Mouse (Mus musculus): ENCODE data around the gene Klhdc2. TPM values are rescaled to one million over a fixed set of nuclear protein-coding genes. Genes with fewer than 3 reads are reported as not detected.

The Klhdc2 gene
- polyA plus RNA-seq, 1 experiment from 2014 or later: 157 TPM

DNA sequence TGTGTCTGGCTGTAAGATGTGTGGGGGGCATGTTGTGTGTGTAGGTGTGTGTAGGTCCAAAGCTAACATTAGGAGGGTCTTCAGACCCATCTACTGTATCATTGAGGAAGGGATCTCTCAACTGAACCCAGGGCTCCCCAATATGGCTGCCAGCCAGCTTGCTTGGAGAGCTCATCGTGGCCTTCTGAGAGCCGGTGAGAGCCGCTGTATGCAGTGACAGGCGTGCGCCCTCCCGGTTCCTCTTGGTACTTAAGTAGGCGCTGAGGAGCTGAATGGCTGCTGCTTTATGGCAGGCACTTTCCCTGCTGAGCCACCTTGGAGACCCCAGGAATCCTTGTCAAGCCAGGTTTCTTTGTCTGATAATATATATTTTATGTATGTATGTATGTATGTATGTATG is 9.9 kb downstream of the Klhdc2 start:
- no peak overlapping the region for H3K4me2 ChIP-seq
- no peak overlapping the region for H3K9ac ChIP-seq (ENCODE audit: low read depth, low read length)
- WGBS (ENCODE audit: insufficient replicate concordance): 93% methylated on average over 7 of the region's 7 CpGs
- H3K27me3 ChIP-seq (ENCODE audit: control insufficient read depth, insufficient read depth, low read length): no peaks in the 10 kb centered on the region
- no peaks in the 10 kb centered on the region for H3K4me1 ChIP-seq (ENCODE audit: control insufficient read depth, insufficient read depth, low read length)
- H3K36me3 ChIP-seq (ENCODE audit: control insufficient read depth, insufficient read depth, low read length): peaks cover 64% of the 10 kb centered on the region
- H3K4me3 ChIP-seq (ENCODE audit: low read depth, low read length): no peak overlapping the region
- H3K9me3 ChIP-seq (replicated peaks; ENCODE audit: control insufficient read depth, low read length): no peaks in the 10 kb centered on the region
- no peak for ATAC-seq (replicated peaks; ENCODE audit: insufficient number of reproducible peaks, low FRiP score, low TSS enrichment)
- H3K27ac ChIP-seq (ENCODE audit: low read depth, low read length): no peak overlapping the region

DNA sequence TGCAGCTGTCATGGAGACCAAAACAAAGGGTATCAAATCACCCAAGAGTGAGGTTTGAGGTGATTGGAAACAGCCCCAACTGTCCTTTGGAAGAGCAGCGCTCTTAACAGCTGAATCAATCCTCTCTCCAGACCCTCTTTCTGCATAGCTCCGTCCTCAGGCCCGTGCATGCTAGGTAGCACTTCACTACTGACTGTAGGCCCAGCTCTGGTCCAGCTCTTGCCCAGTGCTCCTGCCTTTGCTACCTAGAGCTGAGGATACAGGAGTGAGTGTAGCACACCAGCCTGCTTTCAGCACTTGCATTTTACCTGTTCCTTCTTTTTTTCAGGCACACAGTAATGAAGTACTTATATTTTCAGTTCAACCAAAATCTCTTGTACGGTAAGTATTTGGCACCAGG is 13.2 kb downstream of the Klhdc2 start:
- Histone ChIP-seq H3K27ac (ENCODE audit: low read depth, low read length) (no peak overlapping the region), H3K9ac (ENCODE audit: low read depth, low read length) (no peak overlapping the region), H3K9me3 (replicated peaks; ENCODE audit: control insufficient read depth, low read length) (no peaks in the 10 kb centered on the region), H3K4me2 (no peak overlapping the region), H3K36me3 (ENCODE audit: control insufficient read depth, insufficient read depth, low read length) (peaks cover 53% of the 10 kb centered on the region), H3K4me1 (ENCODE audit: control insufficient read depth, insufficient read depth, low read length) (no peaks in the 10 kb centered on the region), H3K27me3 (ENCODE audit: control insufficient read depth, insufficient read depth, low read length) (no peaks in the 10 kb centered on the region), H3K4me3 (ENCODE audit: low read depth, low read length) (no peak overlapping the region)
- ATAC-seq (replicated peaks; ENCODE audit: insufficient number of reproducible peaks, low FRiP score, low TSS enrichment): no peak
- 95% methylated on average over 4 of the region's 4 CpGs for WGBS (ENCODE audit: insufficient replicate concordance)

- Histone ChIP-seq H3K27me3 (ENCODE audit: control insufficient read depth, insufficient read depth, low read length) (no peaks in the 10 kb centered on the region), H3K4me3 (ENCODE audit: low read depth, low read length) (no peak overlapping the region), H3K36me3 (ENCODE audit: control insufficient read depth, insufficient read depth, low read length) (peaks cover 26% of the 10 kb centered on the region), H3K9ac (ENCODE audit: low read depth, low read length) (no peak overlapping the region), H3K4me2 (no peak overlapping the region), H3K4me1 (ENCODE audit: control insufficient read depth, insufficient read depth, low read length) (peaks cover 14% of the 10 kb centered on the region), H3K27ac (ENCODE audit: low read depth, low read length) (peak overlapping the region; percentile 66), H3K9me3 (replicated peaks; ENCODE audit: control insufficient read depth, low read length) (no peaks in the 10 kb centered on the region)
- no peak; the same call in 1 of the 2 replicates for ATAC-seq (replicated peaks; ENCODE audit: insufficient number of reproducible peaks, low FRiP score, low TSS enrichment)
Measured at GRCm38 (mm10) chr12:69318431-69318830, 21.9 kb downstream of the Klhdc2 start.

- Histone ChIP-seq H3K27me3 (ENCODE audit: control insufficient read depth, insufficient read depth, low read length) (no peaks in the 10 kb centered on the region), H3K27ac (ENCODE audit: low read depth, low read length) (no peak overlapping the region), H3K9me3 (replicated peaks; ENCODE audit: control insufficient read depth, low read length) (no peaks in the 10 kb centered on the region), H3K4me1 (ENCODE audit: control insufficient read depth, insufficient read depth, low read length) (no peaks in the 10 kb centered on the region), H3K36me3 (ENCODE audit: control insufficient read depth, insufficient read depth, low read length) (peaks cover 13% of the 10 kb centered on the region; the same call in 1 of the 2 replicates), H3K4me2 (no peak overlapping the region), H3K9ac (ENCODE audit: low read depth, low read length) (no peak overlapping the region), H3K4me3 (ENCODE audit: low read depth, low read length) (no peak overlapping the region)
- ATAC-seq (replicated peaks; ENCODE audit: insufficient number of reproducible peaks, low FRiP score, low TSS enrichment): no peak
- WGBS (ENCODE audit: insufficient replicate concordance): 95% methylated on average over 3 of the region's 3 CpGs
Measured at GRCm38 (mm10) chr12:69331187-69331586, 34.7 kb downstream of the Klhdc2 start.

DNA sequence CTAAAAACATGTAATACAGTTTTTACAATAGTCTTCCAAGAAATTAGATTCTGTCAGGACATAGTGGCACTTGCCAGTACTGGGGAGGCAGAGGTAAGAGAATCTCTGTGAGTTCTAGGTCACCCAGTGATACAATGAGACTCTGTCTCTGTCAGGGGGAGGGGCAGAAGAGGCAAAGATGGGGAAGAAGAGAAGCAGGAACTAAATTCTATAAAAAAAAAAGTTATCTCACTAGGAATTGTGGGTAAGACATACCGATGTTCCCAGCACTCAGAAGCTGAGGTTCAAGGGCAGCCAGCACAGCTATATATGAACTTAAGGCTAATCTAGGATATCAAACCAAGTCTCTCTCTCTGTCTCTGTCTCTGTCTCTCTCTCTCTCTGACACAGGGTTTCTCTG is 35.7 kb downstream of the Klhdc2 start:
- Histone ChIP-seq H3K27me3 (ENCODE audit: control insufficient read depth, insufficient read depth, low read length) (no peaks in the 10 kb centered on the region), H3K4me2 (no peak overlapping the region), H3K9me3 (replicated peaks; ENCODE audit: control insufficient read depth, low read length) (no peaks in the 10 kb centered on the region), H3K9ac (ENCODE audit: low read depth, low read length) (no peak overlapping the region), H3K36me3 (ENCODE audit: control insufficient read depth, insufficient read depth, low read length) (peaks cover 17% of the 10 kb centered on the region), H3K27ac (ENCODE audit: low read depth, low read length) (no peak overlapping the region), H3K4me3 (ENCODE audit: low read depth, low read length) (no peak overlapping the region), H3K4me1 (ENCODE audit: control insufficient read depth, insufficient read depth, low read length) (no peaks in the 10 kb centered on the region)
- 88% methylated on average over 1 of the region's 1 CpGs for WGBS (ENCODE audit: insufficient replicate concordance)
- ATAC-seq (replicated peaks; ENCODE audit: insufficient number of reproducible peaks, low FRiP score, low TSS enrichment): no peak

DNA sequence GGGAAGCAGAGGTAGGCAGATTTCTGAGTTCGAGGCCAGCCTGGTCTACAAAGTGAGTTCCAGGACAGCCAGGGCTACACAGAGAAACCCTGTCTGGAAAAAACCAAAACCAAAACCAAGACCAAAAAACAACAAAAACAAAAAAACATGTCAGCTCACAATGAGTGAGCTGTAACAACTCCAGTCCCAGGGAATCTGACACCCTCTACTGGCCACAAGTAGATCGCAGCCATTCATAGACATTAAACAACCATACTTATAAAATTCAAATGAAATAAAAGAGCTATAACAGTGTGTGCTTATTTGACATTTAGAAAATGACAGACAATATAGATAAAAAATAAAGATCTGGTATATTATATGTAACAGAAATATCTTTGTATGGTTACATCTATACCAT is 37.1 kb downstream of the Klhdc2 start:
- Histone ChIP-seq H3K4me1 (ENCODE audit: control insufficient read depth, insufficient read depth, low read length) (no peaks in the 10 kb centered on the region), H3K27me3 (ENCODE audit: control insufficient read depth, insufficient read depth, low read length) (no peaks in the 10 kb centered on the region), H3K9me3 (replicated peaks; ENCODE audit: control insufficient read depth, low read length) (no peaks in the 10 kb centered on the region), H3K27ac (ENCODE audit: low read depth, low read length) (no peak overlapping the region), H3K4me2 (no peak overlapping the region), H3K4me3 (ENCODE audit: low read depth, low read length) (no peak overlapping the region), H3K36me3 (ENCODE audit: control insufficient read depth, insufficient read depth, low read length) (peaks cover 17% of the 10 kb centered on the region), H3K9ac (ENCODE audit: low read depth, low read length) (no peak overlapping the region)
- ATAC-seq (replicated peaks; ENCODE audit: insufficient number of reproducible peaks, low FRiP score, low TSS enrichment): no peak
- 86% methylated on average over 2 of the region's 2 CpGs for WGBS (ENCODE audit: insufficient replicate concordance)

DNA sequence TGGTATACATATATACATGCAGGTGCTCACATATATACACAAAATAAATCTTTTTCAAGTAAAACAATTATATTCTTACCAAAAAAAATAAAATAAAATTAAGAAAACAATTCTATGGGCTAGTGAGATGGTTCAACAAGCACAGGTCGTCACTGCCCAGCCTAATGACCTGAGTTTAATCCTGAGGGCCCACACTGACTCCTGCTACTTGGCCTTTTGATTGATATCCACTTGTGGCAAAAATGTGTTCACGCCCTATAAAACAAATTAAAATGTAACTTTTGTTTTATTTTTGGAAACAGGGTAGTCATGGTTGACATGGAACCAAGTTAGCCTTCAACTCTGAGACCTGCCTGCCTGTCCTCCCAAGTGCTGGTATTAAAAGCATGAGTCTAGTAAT is 53.4 kb downstream of the Klhdc2 start:
- H3K4me2 ChIP-seq: no peak overlapping the region
- H3K4me1 ChIP-seq (ENCODE audit: control insufficient read depth, insufficient read depth, low read length): no peaks in the 10 kb centered on the region
- ATAC-seq (replicated peaks; ENCODE audit: insufficient number of reproducible peaks, low FRiP score, low TSS enrichment): no peak
- no peak overlapping the region for H3K9ac ChIP-seq (ENCODE audit: low read depth, low read length)
- no peak overlapping the region for H3K27ac ChIP-seq (ENCODE audit: low read depth, low read length)
- peaks cover 25% of the 10 kb centered on the region for H3K36me3 ChIP-seq (ENCODE audit: control insufficient read depth, insufficient read depth, low read length)
- H3K9me3 ChIP-seq (replicated peaks; ENCODE audit: control insufficient read depth, low read length): no peaks in the 10 kb centered on the region
- H3K27me3 ChIP-seq (ENCODE audit: control insufficient read depth, insufficient read depth, low read length): no peaks in the 10 kb centered on the region
- 85% methylated on average over 2 of the region's 2 CpGs for WGBS (ENCODE audit: insufficient replicate concordance)
- H3K4me3 ChIP-seq (ENCODE audit: low read depth, low read length): no peak overlapping the region

GRCm38 (mm10) chr12:69351685-69352084 is 55.2 kb downstream of the Klhdc2 start:
- H3K27ac ChIP-seq (ENCODE audit: low read depth, low read length): no peak overlapping the region
- H3K4me2 ChIP-seq: no peak overlapping the region
- H3K27me3 ChIP-seq (ENCODE audit: control insufficient read depth, insufficient read depth, low read length): no peaks in the 10 kb centered on the region
- H3K36me3 ChIP-seq (ENCODE audit: control insufficient read depth, insufficient read depth, low read length): peaks cover 16% of the 10 kb centered on the region
- H3K9ac ChIP-seq (ENCODE audit: low read depth, low read length): no peak overlapping the region
- ATAC-seq (replicated peaks; ENCODE audit: insufficient number of reproducible peaks, low FRiP score, low TSS enrichment): no peak
- H3K9me3 ChIP-seq (replicated peaks; ENCODE audit: control insufficient read depth, low read length): no peaks in the 10 kb centered on the region
- WGBS (ENCODE audit: insufficient replicate concordance): 66% methylated on average over 1 of the region's 1 CpGs
- H3K4me1 ChIP-seq (ENCODE audit: control insufficient read depth, insufficient read depth, low read length): no peaks in the 10 kb centered on the region
- H3K4me3 ChIP-seq (ENCODE audit: low read depth, low read length): no peak overlapping the region

DNA sequence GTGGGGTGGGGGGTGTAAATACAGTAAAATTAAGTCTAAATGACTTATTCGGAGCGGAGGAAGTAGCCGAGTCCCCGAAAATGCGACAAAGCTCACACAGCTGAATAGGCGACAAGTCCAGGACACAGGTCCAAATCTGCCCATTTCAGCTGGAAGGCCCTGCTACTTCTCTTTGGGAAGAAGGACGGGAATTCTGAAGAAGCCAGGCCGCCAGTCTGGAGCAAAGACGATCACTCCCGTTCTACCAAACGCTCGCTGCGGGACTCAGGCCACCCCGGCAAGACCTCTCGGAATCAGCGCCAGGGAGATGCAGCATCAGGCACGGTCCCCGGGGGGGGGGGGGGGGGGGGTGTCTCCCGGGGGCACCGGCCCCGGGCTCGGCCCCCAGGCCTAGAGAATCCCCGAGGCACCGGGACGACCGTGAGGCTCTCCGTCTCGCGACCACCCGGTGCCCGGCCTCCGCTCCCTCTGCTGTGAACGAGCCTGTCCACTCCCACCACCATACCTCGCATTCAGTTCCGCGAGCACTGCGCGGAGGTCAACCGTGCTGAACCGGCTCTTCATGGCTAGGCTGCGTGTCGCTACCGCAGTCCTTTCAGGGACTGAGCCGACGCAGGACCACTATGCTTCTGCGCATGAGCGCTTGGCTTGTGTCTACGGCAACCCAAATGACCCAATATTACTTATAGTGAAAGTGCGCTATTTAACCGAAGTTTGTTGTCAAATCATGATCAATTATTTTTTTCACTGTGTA is 60.2 kb downstream of the Klhdc2 start, which contains the start of gene Nemf:
Gene Nemf, minus strand, starts transcription at position 620 of the 754 bp plus-strand sequence.
- Histone ChIP-seq H3K36me3 (ENCODE audit: control insufficient read depth, insufficient read depth, low read length) (peaks cover 11% of the 10 kb centered on the region), H3K27me3 (ENCODE audit: control insufficient read depth, insufficient read depth, low read length) (no peaks in the 10 kb centered on the region), H3K9ac (ENCODE audit: low read depth, low read length) (peak within 1 kb of the TSS; percentile 94), H3K9me3 (replicated peaks; ENCODE audit: control insufficient read depth, low read length) (no peaks in the 10 kb centered on the region), H3K27ac (ENCODE audit: low read depth, low read length) (peak within 1 kb of the TSS; percentile 86), H3K4me3 (ENCODE audit: low read depth, low read length) (peak within 1 kb of the TSS; percentile 99), H3K4me1 (ENCODE audit: control insufficient read depth, insufficient read depth, low read length) (no peaks in the 10 kb centered on the region), H3K4me2 (peak within 1 kb of the TSS; percentile 85)
- under 1% methylated on average over 46 of the region's 50 CpGs for whole genome bisulfite sequencing (ENCODE audit: insufficient replicate concordance)
- no peak for ATAC-seq (replicated peaks; ENCODE audit: insufficient number of reproducible peaks, low FRiP score, low TSS enrichment)
